Mouse (Mus musculus): ENCODE results near the gene Atp13a5. TPM values are rescaled to one million over a fixed set of nuclear protein-coding genes. Genes with fewer than 3 reads are reported as not detected.

Atp13a5 gene
- total RNA-seq, 4 experiments from 2014 or later, result not detected

DNA sequence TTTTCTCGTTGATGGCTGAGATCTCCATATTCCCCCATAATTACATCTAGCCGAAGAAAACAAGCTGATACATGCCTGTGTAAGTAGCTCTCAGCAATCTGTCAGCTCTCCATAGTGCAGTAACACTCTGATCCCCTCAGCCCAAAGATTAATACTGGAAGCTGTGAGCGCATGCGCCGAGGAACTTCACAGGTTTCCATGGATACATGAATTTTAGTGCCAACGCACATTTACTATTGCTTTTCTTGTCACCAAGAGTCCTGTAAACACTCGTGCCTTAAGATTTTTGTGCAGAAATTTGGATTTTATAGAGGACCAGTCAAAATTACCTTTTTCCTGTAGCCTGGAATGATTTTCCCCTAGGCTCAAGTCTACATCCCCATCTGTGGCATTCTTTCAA is 173.7 kb downstream of the Atp13a5 start:
- DNase-seq, result no peak

DNA sequence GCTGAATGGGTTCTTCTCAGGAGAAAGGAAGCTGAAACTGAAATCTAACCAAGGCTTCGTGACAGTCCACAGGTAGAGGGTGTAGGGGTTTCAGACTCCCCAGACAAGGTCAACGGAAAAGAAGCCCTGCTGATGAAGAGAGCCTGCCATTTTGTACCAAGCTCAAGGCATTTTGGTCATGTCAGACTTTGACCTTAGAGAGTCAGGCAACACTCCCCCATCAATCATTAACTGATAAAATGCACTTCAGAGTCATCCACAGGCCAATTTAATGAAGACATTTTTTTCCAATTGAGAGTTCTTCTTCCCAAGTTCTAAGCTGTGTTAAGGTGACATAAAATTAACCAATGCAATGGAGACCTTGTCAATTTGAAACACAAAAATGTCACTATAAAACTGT is 177.4 kb downstream of the Atp13a5 start:
- DNase-seq, result no peak

- no peak for DNase-seq
Observed at GRCm38 (mm10) chr16:29198461-29198860, 180.1 kb downstream of the Atp13a5 start.

DNA sequence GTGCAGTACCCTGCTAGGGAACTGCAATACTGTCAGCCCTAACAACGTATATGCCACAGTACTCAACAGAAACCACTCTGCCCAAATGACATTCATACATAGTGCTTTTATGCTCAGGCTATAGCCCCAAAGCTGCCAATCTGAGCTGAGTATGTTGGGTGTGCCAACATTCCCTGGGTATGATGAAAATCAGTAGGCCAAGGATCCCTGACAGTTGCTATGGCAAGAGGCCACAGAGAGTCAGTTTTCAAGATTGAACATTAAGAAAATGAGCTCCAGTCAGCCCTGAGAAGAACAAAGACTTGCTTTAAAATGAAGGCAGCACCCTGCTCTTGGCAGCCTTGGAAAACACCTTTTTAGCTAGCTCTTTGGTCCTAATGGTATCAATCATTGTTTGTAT is 183.4 kb downstream of the Atp13a5 start:
- peak; percentile 32 for DNase-seq

GRCm38 (mm10) chr16:29193981-29194380 is 184.6 kb downstream of the Atp13a5 start:
- no peak for DNase-seq

- DNase-seq, result no peak
Observed at GRCm38 (mm10) chr16:29192911-29193310, 185.6 kb downstream of the Atp13a5 start.

Other genes starting within 250 kb of the Atp13a5 start
- 1 to 10 TPM; 1.2 to 5.7 (median 4.7) TPM for gene Hrasls, start 169.0 kb downstream of the Atp13a5 start, total RNA-seq (2022)
- gene Atp13a4, start 166.1 kb upstream of the Atp13a5 start, total RNA-seq (2022), result not detected
- gene Opa1, start 200.6 kb upstream of the Atp13a5 start, total RNA-seq (2022), result 10 to 100 TPM; 76.1 to 85.5 (median 81.6) TPM

All from adrenal gland, adult 8-10 months (tissue).